Mouse (Mus musculus): Measurements from ENCODE around the gene Tmem236.

DNA sequence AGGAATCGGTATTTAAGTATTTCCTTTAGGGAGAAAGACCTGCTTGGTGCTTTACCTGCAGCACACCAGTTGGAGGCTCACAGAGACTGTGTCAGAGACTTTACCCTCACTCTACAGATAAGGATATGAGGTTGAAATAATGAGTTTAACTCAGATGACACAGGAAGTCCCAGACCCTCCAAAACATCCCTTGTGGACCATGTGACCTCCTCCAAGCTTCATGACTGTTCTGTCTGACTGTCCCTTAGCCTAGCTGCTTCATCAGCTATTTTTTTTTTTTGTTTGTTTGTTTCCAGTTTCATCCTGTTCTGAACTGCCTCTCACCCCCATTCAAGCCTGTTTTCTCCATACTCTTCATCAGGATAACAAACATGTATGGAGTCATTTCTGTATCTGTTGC is 58.6 kb downstream of the Tmem236 start:
- TF ChIP-seq CTCF (IDR thresholded peaks at IDR 0.05; ENCODE audit: low read depth) (no peak), EP300 (IDR thresholded peaks at IDR 0.05; ENCODE audit: low read depth) (no peak)
